Mouse (Mus musculus): ENCODE measurements around the gene Isy1. TPM values are rescaled to one million over a fixed set of nuclear protein-coding genes. Genes with fewer than 3 reads are reported as not detected.

Gene Isy1
- total and polyA plus RNA-seq, 2 experiments from 2014 or later = 22.5 to 25.9 TPM

DNA sequence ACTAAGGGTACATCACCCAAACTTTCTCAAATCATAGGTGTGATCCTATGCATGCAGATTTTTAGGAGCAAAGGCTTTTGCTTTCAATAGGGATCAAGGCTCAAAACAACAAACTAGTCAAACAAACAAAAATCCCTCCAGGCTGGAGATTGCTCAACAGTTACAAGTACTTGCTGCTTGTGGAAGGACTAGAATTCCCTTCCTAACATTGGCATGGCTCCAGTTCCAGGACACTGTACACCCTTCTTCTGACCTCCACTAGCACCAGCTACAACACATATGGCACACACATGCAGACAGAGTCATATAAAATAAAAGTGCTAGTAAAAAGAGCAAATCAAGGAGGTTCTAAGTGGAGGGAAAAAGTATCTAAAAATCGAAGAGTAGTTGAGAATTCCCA is 8.2 kb upstream of the Isy1 start:
- TF ChIP-seq CTCF (IDR thresholded peaks at IDR 0.05) = no peak
- Histone ChIP-seq H3K36me3 (ENCODE audit: insufficient read depth, low read length) (peaks cover 26% of the 10 kb centered on the region), H3K27me3 (ENCODE audit: insufficient read depth, low read length) (no peaks in the 10 kb centered on the region), H3K27ac (ENCODE audit: low read depth, low read length) (no peak overlapping the region), H3K9ac (replicated peaks; ENCODE audit: low read length, poor library complexity, severe bottlenecking) (no peak overlapping the region), H3K9me3 (ENCODE audit: low read length) (no peaks in the 10 kb centered on the region), H3K4me2 (ENCODE audit: low read depth, low read length, poor library complexity, severe bottlenecking) (no peak overlapping the region), H3K4me1 (ENCODE audit: insufficient read depth, low read length) (peaks cover 6% of the 10 kb centered on the region; the same call in 1 of the 2 replicates), H3K4me3 (ENCODE audit: low read depth, low read length) (no peak overlapping the region)
- no peak for DNase-seq (ENCODE audit: low spot score)
- no peak for ATAC-seq (ENCODE audit: low FRiP score)
- 81% methylated on average over 1 of the region's 1 CpGs for WGBS

DNA sequence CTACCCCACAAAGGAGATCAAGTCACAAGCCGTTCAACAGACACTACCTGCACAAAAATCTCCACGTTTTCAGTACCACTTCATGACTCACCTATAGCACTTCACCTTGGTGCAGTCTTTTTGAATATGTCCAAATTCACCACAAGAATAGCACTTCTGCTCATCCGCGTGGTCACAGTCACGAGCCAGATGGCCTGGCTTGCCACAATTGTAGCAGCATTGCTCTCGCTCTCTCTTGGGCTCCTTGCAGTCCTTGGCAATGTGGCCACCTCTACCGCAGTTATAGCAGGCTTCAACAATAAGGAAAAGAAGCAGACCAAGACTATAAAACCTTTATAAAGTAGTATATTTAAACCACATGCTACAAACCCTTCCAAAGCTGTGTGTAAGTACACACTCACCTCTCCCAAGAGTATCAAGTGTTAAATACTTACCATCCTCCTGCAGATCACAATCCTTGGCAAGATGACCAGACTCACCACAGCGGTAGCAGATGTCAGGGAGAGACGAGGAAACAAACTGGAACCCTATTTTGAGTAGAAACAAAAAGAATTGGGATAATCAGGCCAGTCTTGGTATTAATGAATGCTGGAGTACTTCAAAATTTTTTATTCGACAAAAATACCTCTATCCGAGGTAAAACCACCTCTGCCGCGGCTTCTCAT is 6.6 kb upstream of the Isy1 start:
- no peak for TF ChIP-seq CTCF (IDR thresholded peaks at IDR 0.05)
- Histone ChIP-seq H3K4me1 (ENCODE audit: insufficient read depth, low read length) (peaks cover 6% of the 10 kb centered on the region; the same call in 1 of the 2 replicates), H3K9me3 (ENCODE audit: low read length) (no peaks in the 10 kb centered on the region), H3K27me3 (ENCODE audit: insufficient read depth, low read length) (no peaks in the 10 kb centered on the region), H3K4me3 (ENCODE audit: low read depth, low read length) (no peak overlapping the region), H3K9ac (replicated peaks; ENCODE audit: low read length, poor library complexity, severe bottlenecking) (no peak overlapping the region), H3K4me2 (ENCODE audit: low read depth, low read length, poor library complexity, severe bottlenecking) (no peak overlapping the region), H3K36me3 (ENCODE audit: insufficient read depth, low read length) (peaks cover 26% of the 10 kb centered on the region), H3K27ac (ENCODE audit: low read depth, low read length) (no peak overlapping the region; the same call in 1 of the 2 replicates)
- 93% methylated on average over 13 of the region's 13 CpGs for WGBS
- DNase-seq (ENCODE audit: low spot score) (no peak), ATAC-seq (ENCODE audit: low FRiP score) (no peak)

DNA sequence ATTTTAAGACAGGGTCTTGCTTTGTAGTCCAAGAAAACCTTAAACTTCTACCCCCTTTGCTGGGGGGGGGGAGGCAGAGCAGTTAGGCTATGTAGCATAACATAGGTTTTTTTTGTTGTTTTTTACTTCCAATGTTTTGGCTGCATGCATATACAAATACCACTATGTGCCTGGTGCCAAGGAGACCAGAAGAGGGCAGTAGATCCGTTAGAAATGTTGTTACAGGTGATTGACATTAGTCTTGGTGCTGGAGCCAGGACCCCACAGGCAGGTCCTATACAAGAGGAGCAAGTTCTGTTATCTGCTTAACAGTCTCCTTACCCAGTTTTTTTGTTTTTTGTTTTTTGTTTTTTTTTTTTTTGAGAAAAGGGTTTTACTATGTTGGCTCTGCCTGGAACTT is 3.7 kb upstream of the Isy1 start:
- Histone ChIP-seq H3K36me3 (ENCODE audit: insufficient read depth, low read length) (peaks cover 26% of the 10 kb centered on the region), H3K4me2 (ENCODE audit: low read depth, low read length, poor library complexity, severe bottlenecking) (no peak overlapping the region), H3K27me3 (ENCODE audit: insufficient read depth, low read length) (no peaks in the 10 kb centered on the region), H3K9ac (replicated peaks; ENCODE audit: low read length, poor library complexity, severe bottlenecking) (no peak overlapping the region), H3K4me1 (ENCODE audit: insufficient read depth, low read length) (peaks cover 4% of the 10 kb centered on the region; the same call in 1 of the 2 replicates), H3K4me3 (ENCODE audit: low read depth, low read length) (no peak overlapping the region), H3K27ac (ENCODE audit: low read depth, low read length) (no peak overlapping the region), H3K9me3 (ENCODE audit: low read length) (no peaks in the 10 kb centered on the region)
- WGBS = 9% methylated on average over 1 of the region's 1 CpGs
- no peak for ATAC-seq (ENCODE audit: low FRiP score)
- peak; percentile 55 for TF ChIP-seq CTCF (IDR thresholded peaks at IDR 0.05)
- DNase-seq (ENCODE audit: low spot score) = peak; percentile 38

DNA sequence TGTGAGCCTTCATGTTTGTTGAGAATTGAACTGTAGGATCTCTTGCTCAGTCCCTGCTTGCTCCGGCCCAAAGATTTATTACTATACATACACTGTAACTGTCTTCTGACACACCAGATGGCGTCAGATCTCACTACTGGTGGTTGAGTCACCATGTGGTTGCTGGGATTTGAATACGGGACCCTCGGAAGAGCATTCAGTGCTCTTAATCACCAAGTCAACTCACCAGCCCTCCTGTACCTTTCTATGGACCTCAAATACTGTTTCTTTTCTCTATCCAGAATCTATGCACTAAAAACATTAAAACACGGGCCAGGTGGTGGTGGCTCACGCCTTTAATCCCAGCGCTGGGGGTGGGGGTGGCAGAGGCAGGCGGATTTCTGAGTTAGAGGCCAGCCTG is 3.0 kb upstream of the Isy1 start:
- ATAC-seq (ENCODE audit: low FRiP score) (no peak), DNase-seq (ENCODE audit: low spot score) (no peak)
- TF ChIP-seq CTCF (IDR thresholded peaks at IDR 0.05) = no peak
- peaks cover 26% of the 10 kb centered on the region for H3K36me3 ChIP-seq (ENCODE audit: insufficient read depth, low read length)
- peaks cover 6% of the 10 kb centered on the region; the same call in 1 of the 2 replicates for H3K4me1 ChIP-seq (ENCODE audit: insufficient read depth, low read length)
- H3K4me3 ChIP-seq (ENCODE audit: low read depth, low read length) = no peak overlapping the region
- no peak overlapping the region for H3K27ac ChIP-seq (ENCODE audit: low read depth, low read length)
- no peaks in the 10 kb centered on the region for H3K9me3 ChIP-seq (ENCODE audit: low read length)
- no peak overlapping the region for H3K4me2 ChIP-seq (ENCODE audit: low read depth, low read length, poor library complexity, severe bottlenecking)
- 84% methylated on average over 8 of the region's 8 CpGs for WGBS
- no peak overlapping the region for H3K9ac ChIP-seq (replicated peaks; ENCODE audit: low read length, poor library complexity, severe bottlenecking)
- H3K27me3 ChIP-seq (ENCODE audit: insufficient read depth, low read length) = no peaks in the 10 kb centered on the region

DNA sequence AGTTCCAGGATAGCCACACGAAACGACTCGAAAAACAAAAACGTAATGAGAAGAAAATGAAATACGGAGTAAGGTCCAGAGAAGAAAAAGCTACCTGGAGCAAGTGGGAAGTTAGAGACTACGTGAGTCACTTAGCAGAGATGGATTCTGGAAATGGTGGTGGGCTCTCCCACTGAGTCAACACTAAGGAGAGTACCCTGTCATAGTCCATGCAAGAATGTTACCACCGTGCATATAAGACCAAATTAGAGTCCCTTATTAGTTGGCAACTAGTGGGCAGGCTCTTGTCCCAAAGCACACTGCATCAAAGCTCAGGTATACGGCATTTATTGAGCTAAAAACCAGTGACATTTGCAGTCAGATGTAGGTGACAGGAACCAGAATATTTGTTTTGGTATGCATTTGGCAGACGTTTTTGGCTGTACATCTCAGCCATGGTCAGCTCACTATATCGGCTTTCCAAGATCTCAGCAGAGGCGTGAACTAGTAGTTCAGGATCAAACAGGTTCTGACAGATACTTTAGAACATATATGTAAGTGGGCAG is 1.3 kb upstream of the Isy1 start:
- peaks cover 6% of the 10 kb centered on the region; the same call in 1 of the 2 replicates for H3K4me1 ChIP-seq (ENCODE audit: insufficient read depth, low read length)
- no peak for ATAC-seq (ENCODE audit: low FRiP score)

DNA sequence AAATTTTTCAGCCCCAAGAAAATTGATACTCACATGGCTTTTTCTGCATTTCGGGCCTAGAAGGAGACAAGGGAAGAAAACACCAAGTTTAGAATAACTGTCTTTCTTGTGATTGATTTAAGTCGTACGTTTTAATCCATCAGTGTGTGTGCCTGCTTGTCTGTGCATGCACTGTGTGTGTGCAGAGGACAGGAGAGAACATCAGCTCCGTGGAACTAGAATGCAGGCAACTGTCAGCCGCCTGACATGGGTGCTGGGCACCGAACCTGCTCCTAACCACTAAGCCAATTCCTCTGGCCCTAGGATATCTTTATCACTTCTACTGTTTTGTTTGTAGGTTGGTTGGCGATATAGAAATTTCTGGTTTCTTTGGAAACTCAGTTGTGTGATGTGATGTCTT is 2.9 kb downstream of the Isy1 start, which contains the start of gene Gm45140:
TSS of gene Gm45140 (minus strand) at position 101 of the 400 bp plus-strand sequence.
- DNase-seq (ENCODE audit: low spot score) (no peak), ATAC-seq (ENCODE audit: low FRiP score) (no peak)
- WGBS = 96% methylated on average over 7 of the region's 7 CpGs
- Histone ChIP-seq H3K36me3 (ENCODE audit: insufficient read depth, low read length) (peaks cover 12% of the 10 kb centered on the region; the same call in 1 of the 2 replicates), H3K27ac (ENCODE audit: low read depth, low read length) (no peak within 1 kb of the TSS), H3K27me3 (ENCODE audit: insufficient read depth, low read length) (no peaks in the 10 kb centered on the region), H3K9ac (replicated peaks; ENCODE audit: low read length, poor library complexity, severe bottlenecking) (no peak within 1 kb of the TSS), H3K4me1 (ENCODE audit: insufficient read depth, low read length) (peaks cover 6% of the 10 kb centered on the region; the same call in 1 of the 2 replicates), H3K9me3 (ENCODE audit: low read length) (no peaks in the 10 kb centered on the region), H3K4me3 (ENCODE audit: low read depth, low read length) (no peak within 1 kb of the TSS), H3K4me2 (ENCODE audit: low read depth, low read length, poor library complexity, severe bottlenecking) (no peak within 1 kb of the TSS)
- TF ChIP-seq CTCF (IDR thresholded peaks at IDR 0.05) = no peak

More for the DNA sequence above, 1.3 kb upstream of the Isy1 start:
- Histone ChIP-seq H3K9me3 (ENCODE audit: low read length) (no peaks in the 10 kb centered on the region), H3K27me3 (ENCODE audit: insufficient read depth, low read length) (no peaks in the 10 kb centered on the region), H3K27ac (ENCODE audit: low read depth, low read length) (no peak overlapping the region), H3K9ac (replicated peaks; ENCODE audit: low read length, poor library complexity, severe bottlenecking) (no peak overlapping the region), H3K4me3 (ENCODE audit: low read depth, low read length) (no peak overlapping the region), H3K4me2 (ENCODE audit: low read depth, low read length, poor library complexity, severe bottlenecking) (no peak overlapping the region), H3K36me3 (ENCODE audit: insufficient read depth, low read length) (peaks cover 19% of the 10 kb centered on the region)
- no peak for TF ChIP-seq CTCF (IDR thresholded peaks at IDR 0.05)
- no peak for DNase-seq (ENCODE audit: low spot score)
- WGBS = 65% methylated on average over 11 of the region's 11 CpGs

Measured in midbrain, postnatal 0 days (tissue).